14 mouse cellular contexts compared by ENCODE assay signal in the genomic region with DNA sequence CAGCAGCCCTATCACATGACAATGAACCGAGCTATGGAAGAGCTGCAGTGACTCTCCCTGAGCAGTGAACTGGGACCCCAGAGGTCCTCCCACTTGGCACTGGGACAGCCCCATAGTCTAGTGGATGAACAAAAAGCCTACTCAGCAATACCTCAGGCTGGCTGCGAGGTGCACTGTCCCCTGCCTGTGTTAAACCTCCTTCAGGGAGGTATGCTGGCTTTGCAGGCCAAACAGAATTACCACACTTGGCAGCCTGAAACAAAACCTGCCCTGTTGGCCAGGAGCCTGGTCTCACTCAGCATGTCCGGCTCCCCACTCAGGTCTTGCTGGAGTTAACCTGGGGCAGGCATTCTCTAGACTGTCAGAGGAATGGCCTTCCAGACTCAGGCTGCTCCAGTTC.
A peak's percentile ranks its signal among the peaks of the same experiment; 100 is the strongest.
DNase-seq lines count a peak whose midpoint lies in the region; ATAC-seq and TF ChIP-seq lines count a peak whose summit lies in the region.
"Had no signal": no experiment of that assay in that cellular context is flagged by ENCODE, and none has a peak within 500 bp of the region (broad histone marks: within the 10 kb centered on the region; RNA-seq: fewer than 3 reads in every experiment).

No protein-coding gene starts in this region.

- H3K4me3 ChIP-seq in kidney, embryonic 14.5 days (ENCODE audit: low read length) = no peak overlapping the region
- no peak overlapping the region for H3K4me3 ChIP-seq in kidney, adult 2 months (ENCODE audit: insufficient read depth, low read depth, low read length)
- no peak overlapping the region for H3K4me3 ChIP-seq in lung, postnatal 0 days (ENCODE audit: low read depth, low read length)
- no peak overlapping the region for H3K4me3 ChIP-seq in midbrain, embryonic 11.5 days (ENCODE audit: low read depth, low read length)
- H3K4me3 ChIP-seq: neural tube, embryonic 12.5 days had no signal

- WGBS in kidney, embryonic 14.5 days = 49% methylated on average over 3 of the region's 3 CpGs
- WGBS in kidney, adult 2 months = 25% methylated on average over 3 of the region's 3 CpGs
- 38% methylated on average over 3 of the region's 3 CpGs for WGBS in lung, postnatal 0 days
- WGBS in midbrain, embryonic 11.5 days = 82% methylated on average over 3 of the region's 3 CpGs

- ATAC-seq in kidney, embryonic 14.5 days (ENCODE audit: low FRiP score, low TSS enrichment) = no peak
- ATAC-seq in lung, postnatal 0 days = peak; percentile 40
- no peak for ATAC-seq in megakaryocyte, adult 5-6 weeks (ENCODE audit: poor library complexity, severe bottlenecking)
- ATAC-seq in midbrain, embryonic 11.5 days (ENCODE audit: low FRiP score) = no peak
- ATAC-seq: Patski had no signal

- peak; percentile 88 for DNase-seq in kidney, adult 11 months
- peak; percentile 91 for DNase-seq in cerebellum, adult 11-12 months
- DNase-seq in kidney, adult 2 months = peak; percentile 90
- no peak for DNase-seq in lung, postnatal 0 days (ENCODE audit: low spot score)
- DNase-seq in embryo, embryonic 11 days = no peak
- no peak for DNase-seq in midbrain, embryonic 11.5 days (ENCODE audit: low spot score, missing footprints)
- DNase-seq: adrenal gland, postnatal 14 days; heart, postnatal 4 days; thymus, postnatal 36 days had no signal

- TF ChIP-seq POLR2A in kidney, adult 2 months (IDR thresholded peaks at IDR 0.05; ENCODE audit: low read depth, low read length) = no peak

- no peak overlapping the region for H3K27ac ChIP-seq in kidney, embryonic 14.5 days (ENCODE audit: low read depth, low read length)
- H3K27ac ChIP-seq in kidney, adult 2 months (ENCODE audit: insufficient read depth, low read depth, low read length) = peak overlapping the region; percentile 7
- no peak overlapping the region for H3K27ac ChIP-seq in lung, postnatal 0 days (ENCODE audit: low read length)
- no peak overlapping the region for H3K27ac ChIP-seq in midbrain, embryonic 11.5 days (ENCODE audit: low read depth, low read length)
- H3K27ac ChIP-seq: neural tube, embryonic 12.5 days had no signal

- no peaks in the 10 kb centered on the region for H3K4me1 ChIP-seq in kidney, embryonic 14.5 days (ENCODE audit: control insufficient read depth, insufficient read depth, low read length)
- H3K4me1 ChIP-seq in kidney, adult 2 months (ENCODE audit: control insufficient read depth, insufficient read depth, low read length) = peaks cover 9% of the 10 kb centered on the region
- H3K4me1 ChIP-seq in lung, postnatal 0 days (ENCODE audit: insufficient read depth, low read depth, low read length) = no peaks in the 10 kb centered on the region
- H3K4me1 ChIP-seq in midbrain, embryonic 11.5 days (ENCODE audit: control insufficient read depth, insufficient read depth, low read length) = no peaks in the 10 kb centered on the region
- H3K4me1 ChIP-seq: neural tube, embryonic 12.5 days had no signal

- H3K27me3 ChIP-seq in kidney, embryonic 14.5 days (ENCODE audit: control insufficient read depth, insufficient read depth, low read length) = no peaks in the 10 kb centered on the region
- H3K27me3 ChIP-seq in kidney, adult 2 months (replicated peaks; ENCODE audit: control insufficient read depth, insufficient read depth, low read length) = no peaks in the 10 kb centered on the region
- no peaks in the 10 kb centered on the region for H3K27me3 ChIP-seq in lung, postnatal 0 days (replicated peaks; ENCODE audit: insufficient read depth, low read length)
- no peaks in the 10 kb centered on the region for H3K27me3 ChIP-seq in midbrain, embryonic 11.5 days (ENCODE audit: control insufficient read depth, insufficient read depth, low read length)
- H3K27me3 ChIP-seq: neural tube, embryonic 12.5 days; Patski had no signal

- no peak for TF ChIP-seq CTCF in kidney, adult 2 months (conservative IDR thresholded peaks at IDR 0.05; ENCODE audit: insufficient read depth, insufficient read length, low read depth, low read length)
- no peak for TF ChIP-seq CTCF in lung, postnatal 0 days (IDR thresholded peaks at IDR 0.05)

- no peak for TF ChIP-seq EP300 in lung, postnatal 0 days (IDR thresholded peaks at IDR 0.05)

- H3K9ac ChIP-seq in kidney, embryonic 14.5 days (ENCODE audit: low read depth, low read length) = no peak overlapping the region
- H3K9ac ChIP-seq in lung, postnatal 0 days (replicated peaks; ENCODE audit: low read depth) = no peak overlapping the region
- H3K9ac ChIP-seq in midbrain, embryonic 11.5 days (ENCODE audit: low read length) = no peak overlapping the region
- H3K9ac ChIP-seq: neural tube, embryonic 12.5 days had no signal

- H3K36me3 ChIP-seq in kidney, embryonic 14.5 days (ENCODE audit: control insufficient read depth, insufficient read depth, low read length) = no peaks in the 10 kb centered on the region
- no peaks in the 10 kb centered on the region for H3K36me3 ChIP-seq in kidney, adult 2 months (ENCODE audit: control insufficient read depth, insufficient read depth, low read length)
- no peaks in the 10 kb centered on the region for H3K36me3 ChIP-seq in lung, postnatal 0 days (ENCODE audit: insufficient read depth, low read length)
- H3K36me3 ChIP-seq in midbrain, embryonic 11.5 days (ENCODE audit: control insufficient read depth, insufficient read depth, low read length) = no peaks in the 10 kb centered on the region
- H3K36me3 ChIP-seq: neural tube, embryonic 12.5 days had no signal

- no peak overlapping the region for H3K4me2 ChIP-seq in kidney, embryonic 14.5 days (replicated peaks; ENCODE audit: low read depth, low read length)
- H3K4me2 ChIP-seq in lung, postnatal 0 days (replicated peaks; ENCODE audit: low read depth, low read length) = no peak overlapping the region
- no peak overlapping the region for H3K4me2 ChIP-seq in midbrain, embryonic 11.5 days
- H3K4me2 ChIP-seq: liver, embryonic 11.5 days; neural tube, embryonic 12.5 days had no signal

- H3K9me3 ChIP-seq in kidney, embryonic 14.5 days (ENCODE audit: control insufficient read depth, low read length) = no peaks in the 10 kb centered on the region
- H3K9me3 ChIP-seq in lung, postnatal 0 days (ENCODE audit: low read length) = no peaks in the 10 kb centered on the region
- H3K9me3 ChIP-seq in midbrain, embryonic 11.5 days (ENCODE audit: control insufficient read depth, low read length) = no peaks in the 10 kb centered on the region; the same call in 1 of the 2 replicates

Comparison
In these comparisons a context has a peak if more than half of its experiments do, and no peak if none do; other contexts are left out.
1. DNase-seq: peak in kidney, adult 11 months (single experiment), cerebellum, adult 11-12 months (single experiment) and kidney, adult 2 months (single experiment); none in lung, postnatal 0 days (single experiment), embryo, embryonic 11 days (single experiment) and midbrain, embryonic 11.5 days (single experiment).